Mouse (Mus musculus) thymus, adult 2 months (tissue): ENCODE data around the gene Arf4.

Experiments
- CTCF ChIP-seq: fragments of 200-500 bp; IDR thresholded peaks from 2 replicates; pipeline ENCODE4 v1.5.1; 2012; ENCODE audit warnings: mild to moderate bottlenecking, control low read depth, low read length, moderate library complexity, borderline replicate concordance; ENCODE audit not compliant: control insufficient read depth, poor library complexity, insufficient read depth; ENCODE audit errors: extremely low read depth
- POLR2A ChIP-seq: fragments of 200-500 bp; IDR thresholded peaks from 2 replicates; pipeline ENCODE4 v1.6.1; 2012; ENCODE audit warnings: mild to moderate bottlenecking, low read length, control low read depth, moderate library complexity; ENCODE audit not compliant: control insufficient read depth, poor library complexity, insufficient read depth; ENCODE audit errors: extremely low read depth

GRCm38 (mm10) chr14:26670964-26671363 is 33.1 kb downstream of the Arf4 start:
- no peak for TF ChIP-seq POLR2A
- no peak for TF ChIP-seq CTCF
